Mouse (Mus musculus) testis, adult 2 months (tissue): ENCODE measurements around the gene Snorc.

Experiments used
- CTCF ChIP-seq: fragments of 200-500 bp; IDR thresholded peaks from 2 replicates; pipeline ENCODE4 v1.5.1; 2012; ENCODE audit warnings: low read depth, mild to moderate bottlenecking, inconsistent platforms, low read length, moderate library complexity; ENCODE audit not compliant: control insufficient read depth, insufficient read depth, insufficient replicate concordance
- POLR2A ChIP-seq: fragments of 200-500 bp; IDR thresholded peaks from 2 replicates; pipeline ENCODE4 v1.6.1; 2012; ENCODE audit warnings: low read depth, mild to moderate bottlenecking, inconsistent platforms, low read length, moderate library complexity; ENCODE audit not compliant: control insufficient read depth

- TF ChIP-seq POLR2A (no peak), CTCF (no peak)
These were observed 55.0 kb downstream of the Snorc start for GRCm38 (mm10) chr1:87525041-87525440.
